Mouse (Mus musculus) liver, embryonic 15.5 days (tissue): ENCODE data around the gene Phf3. TPM values are rescaled to one million over a fixed set of nuclear protein-coding genes. Genes with fewer than 3 reads are reported as not detected.

Source experiments
- ATAC-seq: fragments of 200-750 bp; cut with Nextera tagmentation; 2 replicates; pipeline ENCODE4 v1.8.0; 2017; ENCODE audit warnings: moderate number of reproducible peaks, mild to moderate bottlenecking, moderate library complexity; ENCODE audit not compliant: insufficient read depth
- H3K27ac ChIP-seq: fragments of 300-500 bp; sonication (generic); replicated peaks from 2 replicates; pipeline ENCODE4 v1.5.1; 2015; ENCODE audit warnings: mild to moderate bottlenecking, inconsistent platforms
- H3K27me3 ChIP-seq: fragments of 300-500 bp; sonication (generic); 2 replicates; pipeline ENCODE4 v1.6.1; 2015; ENCODE audit warnings: mild to moderate bottlenecking, inconsistent platforms
- H3K36me3 ChIP-seq: fragments of 300-500 bp; sonication (generic); replicated peaks from 2 replicates; pipeline ENCODE4 v1.6.1; 2015; ENCODE audit warnings: moderate library complexity, mild to moderate bottlenecking, inconsistent platforms
- H3K4me1 ChIP-seq: fragments of 300-500 bp; sonication (generic); replicated peaks from 2 replicates; pipeline ENCODE4 v1.6.1; 2015; ENCODE audit warnings: inconsistent platforms
- H3K4me2 ChIP-seq: fragments of 300-500 bp; sonication (generic); 2 replicates; pipeline ENCODE4 v1.6.1; 2015; ENCODE audit warnings: moderate library complexity, mild to moderate bottlenecking, inconsistent platforms
- H3K4me3 ChIP-seq: fragments of 300-500 bp; sonication (generic); replicated peaks from 2 replicates; pipeline ENCODE4 v1.5.1; 2015; ENCODE audit warnings: mild to moderate bottlenecking, inconsistent platforms
- H3K9ac ChIP-seq: fragments of 300-500 bp; sonication (generic); 2 replicates; pipeline ENCODE4 v1.6.1; 2015; ENCODE audit warnings: moderate library complexity, mild to moderate bottlenecking, inconsistent platforms
- H3K9me3 ChIP-seq: fragments of 300-500 bp; sonication (generic); replicated peaks from 2 replicates; pipeline ENCODE4 v1.6.1; 2016; ENCODE audit warnings: inconsistent platforms
- WGBS: fragments of 180-500 bp; shearing (Covaris S2); methylation state at CpG from one replicate; pipeline ENCODE4 v1.1.7; 2015; ENCODE audit warnings: mixed read lengths; ENCODE audit not compliant: insufficient replicate concordance; 5-methylcytosine and 5-hydroxymethylcytosine counted together
- polyA plus RNA-seq: library from polyadenylated mRNA; unstranded; fragments of >200 nt; fragmentation: Nextera tagmentation; extraction: Ambion mirVana; gene quantifications from 2 replicates; pipeline ENCODE4 v1.2.1, GENCODE M21; 2015

Phf3 gene
- polyA plus RNA-seq, 1 experiment from 2014 or later = 13.7 TPM

DNA sequence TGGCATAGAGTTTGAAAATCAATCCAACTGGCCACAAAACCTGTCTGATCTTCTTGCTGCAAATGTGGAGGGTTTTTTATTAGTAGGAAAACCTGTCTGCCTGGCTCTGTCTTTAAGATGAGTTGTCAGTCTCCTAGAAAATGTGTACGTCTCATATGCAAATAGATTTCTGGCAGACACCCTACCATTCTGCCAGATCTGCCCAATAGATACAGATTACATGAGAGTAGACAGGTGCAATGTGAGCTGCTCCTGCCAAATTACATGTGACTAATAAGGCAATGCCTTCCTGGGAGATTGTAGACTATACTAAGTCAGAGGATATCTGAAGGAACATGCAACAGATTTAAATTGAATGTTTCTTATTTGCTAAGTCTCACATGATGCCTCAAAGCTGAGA lies 83.5 kb downstream of the Phf3 start:
- H3K9me3 ChIP-seq = no peaks in the 10 kb centered on the region
- no peak overlapping the region for H3K4me3 ChIP-seq
- 44% methylated on average over 1 of the region's 1 CpGs for WGBS
- H3K9ac ChIP-seq = no peak overlapping the region
- no peak for ATAC-seq
- H3K4me1 ChIP-seq = no peaks in the 10 kb centered on the region
- no peak overlapping the region for H3K4me2 ChIP-seq
- H3K27ac ChIP-seq = no peak overlapping the region
- H3K27me3 ChIP-seq = no peaks in the 10 kb centered on the region
- H3K36me3 ChIP-seq = no peaks in the 10 kb centered on the region

- Histone ChIP-seq H3K4me2 (no peak overlapping the region), H3K9me3 (no peaks in the 10 kb centered on the region), H3K36me3 (no peaks in the 10 kb centered on the region), H3K4me1 (no peaks in the 10 kb centered on the region), H3K4me3 (no peak overlapping the region), H3K27me3 (no peaks in the 10 kb centered on the region), H3K27ac (no peak overlapping the region), H3K9ac (no peak overlapping the region)
- WGBS = 33% methylated on average over 1 of the region's 1 CpGs
- no peak for ATAC-seq
Measured at GRCm38 (mm10) chr1:30789689-30790088, 84.0 kb downstream of the Phf3 start.

DNA sequence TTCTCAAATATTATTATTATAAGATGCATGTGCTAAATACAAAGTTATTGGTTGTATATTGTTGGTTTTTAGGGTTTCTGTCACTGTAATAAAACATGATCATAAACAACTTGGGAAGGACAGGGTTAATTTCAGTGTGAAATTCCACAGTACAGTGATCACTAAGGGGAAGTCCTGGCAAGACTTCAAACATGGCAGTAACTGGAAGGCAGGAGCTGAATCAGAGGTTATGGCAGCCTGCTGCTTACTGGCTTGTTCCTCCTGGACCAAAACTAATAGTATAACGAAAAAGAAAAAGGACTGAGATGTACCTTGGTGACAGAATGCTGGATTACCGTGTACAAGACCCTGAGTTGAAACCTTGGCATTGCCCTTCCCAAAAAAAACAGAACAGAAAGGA lies 84.7 kb downstream of the Phf3 start:
- Histone ChIP-seq H3K9me3 (no peaks in the 10 kb centered on the region), H3K4me3 (no peak overlapping the region), H3K4me1 (no peaks in the 10 kb centered on the region), H3K4me2 (no peak overlapping the region), H3K27ac (no peak overlapping the region), H3K9ac (no peak overlapping the region), H3K27me3 (no peaks in the 10 kb centered on the region), H3K36me3 (no peaks in the 10 kb centered on the region)
- ATAC-seq = no peak
- WGBS = 51% methylated on average over 2 of the region's 2 CpGs

DNA sequence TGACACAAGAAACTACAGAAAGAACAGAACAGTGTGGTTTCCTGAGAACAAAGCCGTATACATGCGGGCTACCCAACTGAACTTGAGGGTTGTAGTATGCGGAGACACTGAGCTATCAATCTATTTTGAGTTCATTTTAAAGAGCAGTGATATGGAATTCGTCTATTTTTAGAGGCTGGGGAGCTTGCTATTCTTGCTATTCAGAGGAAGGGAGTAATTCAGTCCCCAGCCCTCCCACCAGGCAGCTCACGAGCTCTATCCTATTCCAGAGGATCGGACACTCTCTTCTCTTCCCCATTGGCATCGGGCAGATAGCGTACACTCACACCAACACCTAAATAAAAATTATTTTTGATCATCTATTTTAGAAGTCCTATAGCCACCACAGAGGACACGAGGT lies 87.1 kb downstream of the Phf3 start:
- Histone ChIP-seq H3K9ac (no peak overlapping the region), H3K4me1 (no peaks in the 10 kb centered on the region), H3K27me3 (no peaks in the 10 kb centered on the region), H3K9me3 (no peaks in the 10 kb centered on the region), H3K36me3 (no peaks in the 10 kb centered on the region), H3K4me3 (no peak overlapping the region), H3K4me2 (no peak overlapping the region), H3K27ac (no peak overlapping the region)
- no peak for ATAC-seq
- 70% methylated on average over 9 of the region's 9 CpGs for WGBS

- no peak for ATAC-seq
- Histone ChIP-seq H3K9ac (no peak overlapping the region), H3K4me1 (no peaks in the 10 kb centered on the region), H3K9me3 (no peaks in the 10 kb centered on the region), H3K4me3 (no peak overlapping the region), H3K27ac (no peak overlapping the region), H3K27me3 (no peaks in the 10 kb centered on the region), H3K4me2 (no peak overlapping the region), H3K36me3 (no peaks in the 10 kb centered on the region)
- WGBS = 57% methylated on average over 6 of the region's 6 CpGs
Measured at GRCm38 (mm10) chr1:30783741-30784140, 90.0 kb downstream of the Phf3 start.

DNA sequence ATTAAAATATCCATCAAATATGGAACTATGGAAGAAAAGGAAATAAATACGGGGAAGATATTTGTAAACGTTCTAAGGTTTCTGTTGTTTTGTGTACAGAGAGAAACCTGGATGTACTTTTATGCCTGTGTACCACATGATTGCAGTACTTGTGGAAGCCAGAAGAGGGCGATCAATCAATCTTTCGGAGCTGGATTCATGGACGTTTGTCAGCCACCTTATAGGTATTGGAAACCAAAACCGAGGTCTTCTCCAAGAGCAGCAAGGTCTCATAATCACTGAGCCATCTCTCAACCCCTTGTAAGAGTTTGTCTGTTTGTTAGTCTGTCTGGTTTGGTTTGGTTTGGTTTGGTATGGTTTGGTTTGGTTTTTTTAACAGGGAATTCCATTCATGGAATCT lies 93.4 kb downstream of the Phf3 start:
- no peaks in the 10 kb centered on the region for H3K9me3 ChIP-seq
- H3K4me1 ChIP-seq = no peaks in the 10 kb centered on the region
- no peaks in the 10 kb centered on the region for H3K36me3 ChIP-seq
- H3K9ac ChIP-seq = no peak overlapping the region
- H3K4me2 ChIP-seq = no peak overlapping the region
- no peak overlapping the region for H3K27ac ChIP-seq
- H3K27me3 ChIP-seq = no peaks in the 10 kb centered on the region
- H3K4me3 ChIP-seq = no peak overlapping the region
- no peak for ATAC-seq
- 30% methylated on average over 6 of the region's 6 CpGs for WGBS

- H3K27me3 ChIP-seq = no peaks in the 10 kb centered on the region
- no peaks in the 10 kb centered on the region for H3K36me3 ChIP-seq
- H3K4me1 ChIP-seq = no peaks in the 10 kb centered on the region
- no peak overlapping the region for H3K9ac ChIP-seq
- no peak overlapping the region for H3K27ac ChIP-seq
- H3K4me3 ChIP-seq = no peak overlapping the region
- 61% methylated on average over 3 of the region's 3 CpGs for WGBS
- no peaks in the 10 kb centered on the region for H3K9me3 ChIP-seq
- no peak for ATAC-seq
- H3K4me2 ChIP-seq = no peak overlapping the region
Measured at GRCm38 (mm10) chr1:30779562-30779961, 94.2 kb downstream of the Phf3 start.

DNA sequence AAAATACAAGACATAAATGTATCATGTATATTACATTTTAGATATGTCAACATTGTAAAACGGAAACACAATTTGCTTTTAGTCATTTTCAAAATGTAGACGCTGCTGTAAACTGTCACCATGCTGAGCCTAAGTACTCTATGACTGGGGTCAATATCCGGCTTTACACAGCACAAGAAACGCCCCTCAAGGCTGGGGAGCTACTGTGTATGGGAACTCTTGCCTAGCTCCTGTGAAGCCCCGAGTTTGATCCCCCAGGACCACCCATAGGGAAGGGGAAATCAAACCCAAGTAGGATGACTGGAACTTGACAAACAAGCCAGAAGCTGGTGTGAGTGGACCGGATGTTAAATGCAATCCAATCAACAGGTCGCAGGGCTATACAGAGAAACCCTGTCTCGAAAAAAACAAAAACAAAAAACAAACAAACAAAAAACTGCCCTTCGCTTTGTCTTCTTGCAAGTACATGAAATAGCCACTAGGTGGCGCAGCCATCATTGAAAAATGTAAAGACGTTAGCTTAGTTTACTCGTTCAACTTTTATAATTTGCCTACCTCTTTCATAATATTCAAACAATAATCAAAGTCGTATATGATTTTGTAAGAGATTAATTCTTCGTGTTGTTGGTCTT lies 95.2 kb downstream of the Phf3 start:
- no peaks in the 10 kb centered on the region for H3K4me1 ChIP-seq
- no peak for ATAC-seq

DNA sequence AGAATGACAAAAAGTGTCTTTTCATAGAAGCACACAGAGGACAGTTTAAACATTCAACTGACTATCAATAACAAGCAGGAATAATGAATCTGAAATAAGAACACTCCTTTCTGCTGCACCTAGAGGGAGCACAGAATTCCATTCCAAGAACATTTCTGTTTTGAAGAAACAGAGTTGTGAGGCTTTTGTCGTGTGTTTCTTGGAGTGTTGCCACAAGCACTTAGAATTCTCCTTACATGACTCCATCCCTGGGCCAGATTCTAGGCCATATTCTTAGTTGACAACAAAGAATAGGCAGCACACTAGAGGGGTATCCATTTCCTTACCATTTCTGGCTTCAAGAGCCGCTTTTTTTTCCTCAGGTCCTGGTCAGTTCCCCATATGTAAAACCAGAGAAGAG lies 97.5 kb downstream of the Phf3 start:
- no peaks in the 10 kb centered on the region for H3K27me3 ChIP-seq
- no peaks in the 10 kb centered on the region for H3K36me3 ChIP-seq
- no peaks in the 10 kb centered on the region for H3K4me1 ChIP-seq
- ATAC-seq = no peak
- H3K4me2 ChIP-seq = no peak overlapping the region
- no peak overlapping the region for H3K9ac ChIP-seq
- H3K4me3 ChIP-seq = no peak overlapping the region
- no peaks in the 10 kb centered on the region for H3K9me3 ChIP-seq
- no peak overlapping the region for H3K27ac ChIP-seq
- WGBS = 44% methylated on average over 2 of the region's 2 CpGs

More for the DNA sequence above, 95.2 kb downstream of the Phf3 start:
- Histone ChIP-seq H3K9ac (no peak overlapping the region), H3K27ac (no peak overlapping the region), H3K4me2 (no peak overlapping the region), H3K9me3 (no peaks in the 10 kb centered on the region), H3K36me3 (no peaks in the 10 kb centered on the region), H3K4me3 (no peak overlapping the region), H3K27me3 (no peaks in the 10 kb centered on the region)
- WGBS = 14% methylated on average over 14 of the region's 14 CpGs

- WGBS = 59% methylated on average over 6 of the region's 6 CpGs
- Histone ChIP-seq H3K4me2 (no peak overlapping the region), H3K27me3 (no peaks in the 10 kb centered on the region), H3K9ac (no peak overlapping the region), H3K4me1 (no peaks in the 10 kb centered on the region), H3K27ac (no peak overlapping the region), H3K36me3 (no peaks in the 10 kb centered on the region), H3K9me3 (no peaks in the 10 kb centered on the region), H3K4me3 (no peak overlapping the region)
- ATAC-seq = no peak
Measured at GRCm38 (mm10) chr1:30773662-30774061, 100.1 kb downstream of the Phf3 start.

GRCm38 (mm10) chr1:30772851-30773250 lies 100.9 kb downstream of the Phf3 start:
- 68% methylated on average over 7 of the region's 7 CpGs for WGBS
- Histone ChIP-seq H3K4me1 (no peaks in the 10 kb centered on the region), H3K36me3 (no peaks in the 10 kb centered on the region), H3K27ac (no peak overlapping the region), H3K9ac (no peak overlapping the region), H3K27me3 (no peaks in the 10 kb centered on the region), H3K4me2 (no peak overlapping the region), H3K4me3 (no peak overlapping the region), H3K9me3 (no peaks in the 10 kb centered on the region)
- ATAC-seq = no peak

DNA sequence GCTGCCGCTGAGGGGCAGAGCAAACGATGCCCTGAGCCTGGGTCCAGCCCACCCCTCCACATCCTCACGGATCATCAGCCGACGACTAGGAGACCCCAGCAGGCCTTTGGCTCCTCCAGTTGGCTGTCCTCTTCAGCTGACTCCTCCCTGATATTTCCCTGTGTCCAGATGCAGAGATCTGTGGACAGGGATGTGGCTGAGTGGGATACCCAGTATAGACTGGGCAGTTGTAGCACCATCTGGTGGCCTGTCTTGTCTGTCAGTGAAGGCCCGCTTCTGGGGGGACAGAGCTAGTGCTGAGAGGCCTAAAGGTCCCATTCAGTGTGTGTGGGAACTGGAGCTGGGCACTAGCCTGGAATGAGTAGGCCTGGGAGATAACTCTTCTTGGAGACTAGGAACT lies 101.9 kb downstream of the Phf3 start:
- Histone ChIP-seq H3K4me1 (no peaks in the 10 kb centered on the region), H3K4me3 (no peak overlapping the region), H3K36me3 (no peaks in the 10 kb centered on the region), H3K27ac (no peak overlapping the region), H3K9me3 (no peaks in the 10 kb centered on the region), H3K27me3 (no peaks in the 10 kb centered on the region), H3K4me2 (no peak overlapping the region), H3K9ac (no peak overlapping the region)
- WGBS = 69% methylated on average over 6 of the region's 6 CpGs
- no peak; the same call in 1 of the 2 replicates for ATAC-seq
